Mouse (Mus musculus) gastrocnemius, adult 2 months (tissue): ENCODE measurements at regions not wholly inside any gene's neighbourhood (a gene's known extent, or its start where the extent isn't known, plus 50 kb on each side); places are given as distances from the start of the nearest gene placed in this dataset.
"Not testable (repeated sequence)": the region's sequence is repeated elsewhere in the genome, so short reads cannot be mapped to it uniquely, and the experiment has no call there.

ENCODE experiments used
- DNase-seq: peaks from one replicate; pipeline ENCODE4 v3.0.0; 2022
- H3K27ac ChIP-seq: fragments of 200-600 bp; 2 replicates; pipeline ENCODE4 v1.8.1; 2022; ENCODE audit warnings: mild to moderate bottlenecking
- H3K4me3 ChIP-seq: fragments of 200-600 bp; 2 replicates; pipeline ENCODE4 v1.8.1; 2022; ENCODE audit warnings: mild to moderate bottlenecking, moderate library complexity
- CTCF ChIP-seq: fragments of 200-600 bp; IDR thresholded peaks from 2 replicates; pipeline ENCODE4 v1.8.1; 2022; ENCODE audit warnings: antibody characterized with exemption, mild to moderate bottlenecking, moderate library complexity
- intact Hi-C: fragments of 180-260 bp; cut with DNase I; formaldehyde crosslinking; loops from one replicate; pipeline ENCODE4 v1.15.1; 2025

DNA sequence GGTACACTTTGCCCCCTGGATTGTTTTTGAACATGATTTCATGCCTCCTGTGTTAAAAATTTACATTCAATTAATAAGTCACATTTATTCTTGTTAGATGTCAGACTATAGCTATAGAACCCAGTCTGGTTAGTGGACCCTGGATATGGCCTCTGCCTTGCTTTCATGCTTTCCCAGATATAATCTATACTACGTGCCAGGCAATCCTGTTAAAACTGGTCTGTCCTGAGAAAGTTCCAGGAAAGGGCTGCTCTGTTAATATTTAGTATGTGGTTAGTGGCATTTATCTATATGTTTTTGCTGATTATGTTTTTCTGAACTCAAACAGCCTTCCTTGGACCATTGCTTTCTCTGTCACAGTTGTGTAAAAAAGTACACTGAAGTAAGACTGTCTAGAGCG is 95.8 kb upstream of the Fhl2 start:
- TF ChIP-seq CTCF, result no peak
- intact Hi-C loops, result no loop called here
- DNase-seq, result no peak
- Histone ChIP-seq H3K27ac (no peak overlapping the region), H3K4me3 (no peak overlapping the region)

DNA sequence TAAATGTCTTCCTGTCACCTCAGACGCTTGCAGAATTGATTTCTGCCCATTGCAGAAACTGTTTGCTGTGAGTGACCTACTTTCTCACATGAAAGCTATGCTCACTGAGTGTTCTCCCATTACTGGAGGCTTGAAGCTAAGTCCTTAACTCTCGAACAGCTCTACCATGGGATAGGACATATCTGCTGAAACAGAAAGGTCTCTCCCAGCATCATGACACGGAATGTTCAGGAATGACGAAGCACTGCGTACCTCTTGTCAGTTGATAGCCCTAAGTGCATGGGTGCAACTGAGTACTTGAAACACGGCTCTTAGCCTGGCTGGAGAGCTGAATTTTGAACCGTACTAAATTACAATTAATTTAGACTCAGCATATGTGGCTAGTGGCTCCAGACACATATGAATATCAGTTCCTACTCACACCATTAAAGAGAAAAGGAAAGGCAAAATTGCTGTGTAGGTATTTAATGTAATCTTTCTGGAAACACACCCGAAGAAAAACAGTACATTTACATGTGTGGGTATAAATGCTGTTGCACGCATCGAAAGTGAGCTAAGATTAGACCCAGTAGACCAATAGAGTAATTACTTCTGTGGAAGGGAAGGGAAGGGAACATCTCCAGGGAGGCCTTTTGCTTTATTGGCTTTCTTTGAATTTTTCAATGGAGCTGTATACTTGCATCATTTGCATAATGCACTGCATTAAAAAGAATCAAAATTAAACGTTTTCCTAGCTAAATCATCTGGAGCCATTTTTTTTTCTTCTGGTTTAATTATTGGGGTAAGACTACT is 97.6 kb upstream of the Fhl2 start:
- no peak for TF ChIP-seq CTCF
- Histone ChIP-seq H3K4me3 (no peak overlapping the region), H3K27ac (no peak overlapping the region)
- DNase-seq, result no peak
- intact Hi-C loops, result loop anchor here (5.0 kb wide), 3 partner anchors 133 to 293 kb away; no protein-coding TSS in a partner anchor

DNA sequence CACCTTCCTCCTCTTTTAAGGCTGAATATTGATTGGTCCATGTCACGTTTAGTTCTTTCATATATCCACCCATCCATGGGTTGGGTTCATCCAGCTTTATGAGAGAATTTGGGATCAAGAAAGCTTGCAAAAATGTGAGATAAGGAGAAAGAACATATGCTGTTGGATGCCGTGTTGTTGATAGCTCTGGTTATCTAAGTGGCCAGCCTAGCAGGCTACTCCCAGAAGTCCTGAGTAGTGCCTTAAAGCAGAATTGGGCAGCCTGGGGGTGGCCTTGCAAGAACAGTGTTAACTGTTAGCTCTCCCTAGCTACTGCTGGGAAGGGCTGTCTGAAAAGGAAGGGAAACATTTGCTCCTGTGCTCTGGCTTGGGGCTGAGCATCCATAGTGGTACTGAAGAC is 100.8 kb upstream of the Fhl2 start:
- H3K4me3 ChIP-seq, result no peak overlapping the region
- no peak overlapping the region for H3K27ac ChIP-seq
- intact Hi-C loops, result loop anchor here (5.0 kb wide), 3 partner anchors 130 to 290 kb away; no protein-coding TSS in a partner anchor
- TF ChIP-seq CTCF, result no peak
- no peak for DNase-seq

DNA sequence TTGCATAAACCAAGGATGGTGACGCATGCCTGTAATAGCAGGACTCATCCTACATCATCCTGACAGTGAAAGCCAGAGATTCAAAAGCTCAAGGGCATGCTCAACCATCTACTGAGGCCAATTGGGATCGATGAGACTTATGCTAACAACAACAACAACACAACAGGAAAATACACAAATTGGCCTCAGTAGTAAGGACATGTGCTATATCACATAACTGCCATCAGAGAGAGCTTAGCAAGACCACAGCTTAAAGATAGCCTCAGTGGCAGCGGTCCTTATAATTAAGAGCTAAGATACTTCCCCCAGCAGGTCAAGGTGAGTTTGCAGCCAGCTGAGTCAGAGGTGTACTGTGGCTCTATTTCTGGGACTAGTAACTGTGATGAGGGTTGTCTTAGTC is 102.0 kb upstream of the Fhl2 start:
- Histone ChIP-seq H3K27ac (no peak overlapping the region), H3K4me3 (no peak overlapping the region)
- DNase-seq, result no peak
- TF ChIP-seq CTCF, result no peak
- intact Hi-C loops, result loop anchor here (1.0 to 5.0 kb wide), 5 partner anchors 129 to 440 kb away; no protein-coding TSS in a partner anchor

DNA sequence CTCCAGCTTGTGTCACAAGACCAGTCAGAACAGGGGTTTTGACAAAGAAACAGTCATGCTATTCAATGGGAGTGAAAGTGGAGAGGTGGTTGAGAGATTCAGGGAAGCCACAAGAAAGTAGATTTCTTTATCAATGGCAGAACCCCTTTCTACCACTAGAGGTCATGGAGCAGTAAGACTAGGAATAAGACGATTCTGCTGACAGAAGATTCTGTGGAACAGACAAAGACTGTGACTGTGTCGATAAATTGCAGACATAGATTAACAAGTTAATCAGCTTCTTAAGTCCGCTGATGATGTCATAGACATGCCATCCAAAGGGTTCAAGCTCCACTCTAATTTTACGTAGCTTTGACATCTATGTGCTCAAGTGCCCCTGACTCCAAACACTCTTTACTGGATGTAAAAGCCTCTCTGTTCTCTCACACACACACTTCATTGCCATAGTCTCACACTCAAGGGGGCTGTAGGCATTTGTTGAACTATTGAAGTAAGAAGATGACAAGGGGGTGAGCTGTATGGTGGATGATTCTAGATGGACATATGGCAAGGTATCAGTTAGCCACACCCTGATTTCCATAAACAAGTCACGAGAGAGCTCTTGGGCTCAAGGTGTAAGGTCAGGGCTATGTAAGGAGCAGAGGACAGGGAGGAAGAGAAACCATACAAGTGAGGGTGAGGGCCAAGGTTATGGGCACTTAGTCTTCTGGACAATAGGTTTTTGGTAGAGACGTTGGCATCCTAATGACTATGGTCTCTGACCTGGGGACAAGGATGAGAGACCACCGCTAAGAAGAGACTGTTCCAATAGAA is 102.9 kb upstream of the Fhl2 start:
- DNase-seq, result no peak
- TF ChIP-seq CTCF, result peak; percentile 82
- Histone ChIP-seq H3K27ac (no peak overlapping the region), H3K4me3 (no peak overlapping the region)
- intact Hi-C loops, result loop anchor here (1.0 to 5.0 kb wide), 5 partner anchors 128 to 439 kb away; no protein-coding TSS in a partner anchor

DNA sequence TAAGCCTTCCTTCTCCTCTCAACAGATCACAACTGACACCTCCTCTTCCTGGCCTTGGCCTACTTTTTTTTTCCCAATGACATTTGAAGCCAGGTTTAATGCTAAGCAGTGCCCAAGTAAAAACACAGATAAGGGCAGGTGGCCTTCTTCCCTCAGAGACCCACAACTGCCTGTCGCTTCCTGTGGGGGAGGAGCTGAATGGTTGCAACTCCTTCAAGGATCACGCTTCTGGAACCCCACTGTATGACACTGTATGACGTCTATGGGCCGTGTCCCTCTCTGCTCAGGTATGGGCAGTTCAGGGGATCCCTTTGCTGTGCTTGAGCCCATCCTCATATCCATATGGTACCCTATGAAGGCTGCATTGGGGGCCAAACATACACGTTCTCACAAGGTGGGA is 103.9 kb upstream of the Fhl2 start:
- intact Hi-C loops, result no loop called here
- TF ChIP-seq CTCF, result no peak
- no peak overlapping the region for H3K27ac ChIP-seq
- H3K4me3 ChIP-seq, result no peak overlapping the region
- no peak for DNase-seq

DNA sequence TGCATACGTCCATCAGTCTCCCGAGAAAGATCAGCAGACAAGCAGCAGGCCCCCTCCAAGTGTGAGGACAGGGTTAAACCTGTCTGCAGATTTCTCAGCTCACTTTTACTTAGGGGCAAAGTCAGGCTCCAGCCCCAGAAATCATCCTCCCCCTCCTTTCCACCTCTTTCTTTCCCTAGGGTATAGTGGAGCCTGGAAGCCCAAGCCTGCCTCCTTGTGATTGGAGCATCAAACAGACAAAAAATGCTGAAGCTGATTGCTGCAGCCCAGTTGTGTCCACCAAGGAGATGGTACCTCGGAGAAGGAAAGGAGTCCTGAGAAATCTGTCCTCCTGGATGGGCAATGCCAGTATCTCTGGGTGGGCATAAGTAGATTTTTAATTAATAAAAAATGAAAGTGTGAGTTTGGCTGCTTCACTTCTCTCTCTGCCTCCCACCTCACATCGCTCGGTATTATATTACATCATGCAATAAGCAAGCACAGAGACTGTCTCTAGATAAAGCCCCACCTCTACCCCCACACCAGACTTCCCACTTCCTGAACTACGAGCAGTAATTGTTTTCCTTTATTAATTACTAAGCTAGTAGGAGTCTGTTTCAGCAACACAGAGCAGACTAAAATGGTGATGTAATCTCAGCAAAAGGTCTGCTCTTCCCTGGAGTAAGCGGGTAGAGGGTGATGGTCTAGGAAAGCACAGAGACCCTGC is 105.2 kb upstream of the Fhl2 start:
- TF ChIP-seq CTCF, result no peak
- Histone ChIP-seq H3K27ac (no peak overlapping the region), H3K4me3 (no peak overlapping the region)
- intact Hi-C loops, result no loop called here
- no peak for DNase-seq

DNA sequence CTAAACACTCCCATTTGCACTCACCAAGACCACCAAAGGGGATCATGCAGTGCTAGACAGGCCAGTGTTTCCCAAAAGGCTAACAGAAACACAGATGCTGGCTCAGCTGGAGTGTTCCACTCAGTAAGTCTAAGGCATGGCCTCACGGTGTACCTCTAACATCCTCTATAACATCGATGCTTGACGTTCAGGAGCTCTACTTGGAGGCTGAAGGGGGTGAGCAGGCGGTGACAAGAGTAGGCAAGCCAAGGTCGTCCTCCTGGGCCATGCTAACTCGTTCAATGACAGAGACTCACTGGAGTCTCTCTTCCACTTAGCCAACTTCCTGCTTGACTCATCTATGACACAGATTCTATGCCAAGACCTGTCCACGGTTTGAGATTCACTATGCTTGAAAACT is 105.9 kb upstream of the Fhl2 start:
- Histone ChIP-seq H3K27ac (no peak overlapping the region), H3K4me3 (no peak overlapping the region)
- intact Hi-C loops, result no loop called here
- no peak for TF ChIP-seq CTCF
- no peak for DNase-seq

DNA sequence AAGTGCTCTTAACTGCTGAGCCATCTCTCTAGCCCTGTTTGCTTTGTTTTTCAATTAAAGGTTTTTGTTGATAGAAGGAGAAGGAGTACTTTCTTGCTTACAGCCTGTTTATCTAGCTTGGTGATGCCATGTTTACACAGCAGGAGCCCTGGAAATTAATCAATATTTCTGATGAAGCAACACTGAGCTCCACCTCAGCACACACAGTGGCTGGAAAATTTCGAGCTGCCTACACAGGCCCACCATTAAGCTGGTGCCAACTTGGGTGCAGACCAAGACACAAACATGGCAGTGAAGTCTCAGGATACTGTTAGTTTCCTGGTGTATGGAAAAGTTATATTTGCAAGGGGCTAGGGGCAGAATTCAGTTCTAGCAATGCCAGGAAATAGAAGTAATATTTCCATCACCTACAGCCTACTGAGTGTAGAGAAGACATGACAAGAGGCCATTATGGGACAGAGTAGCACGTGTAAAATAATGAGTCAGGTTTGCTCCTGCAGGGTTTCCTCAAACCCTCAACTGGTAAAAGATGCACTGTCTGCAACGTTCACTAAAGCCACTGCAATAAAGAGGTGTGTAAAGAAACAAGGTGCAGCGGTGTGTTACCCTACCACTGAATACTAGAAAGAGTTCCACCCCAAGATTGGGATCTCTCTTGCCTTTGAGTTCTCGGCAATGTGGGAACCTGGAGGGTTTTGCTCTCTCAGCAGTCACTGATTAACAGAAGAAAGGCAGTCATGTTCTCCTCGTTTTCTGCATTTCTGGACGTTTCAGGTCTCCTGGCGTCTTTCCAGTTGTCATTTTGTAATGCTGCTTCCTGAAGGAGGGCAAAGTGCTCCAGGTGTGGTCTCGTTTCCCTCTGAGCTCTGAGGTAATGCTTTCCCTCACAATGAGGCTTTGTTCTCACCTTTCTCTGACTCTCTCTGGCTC is 108.8 kb upstream of the Fhl2 start:
- TF ChIP-seq CTCF, result no peak
- Histone ChIP-seq H3K27ac (no peak overlapping the region), H3K4me3 (no peak overlapping the region)
- no peak for DNase-seq
- intact Hi-C loops, result no loop called here

DNA sequence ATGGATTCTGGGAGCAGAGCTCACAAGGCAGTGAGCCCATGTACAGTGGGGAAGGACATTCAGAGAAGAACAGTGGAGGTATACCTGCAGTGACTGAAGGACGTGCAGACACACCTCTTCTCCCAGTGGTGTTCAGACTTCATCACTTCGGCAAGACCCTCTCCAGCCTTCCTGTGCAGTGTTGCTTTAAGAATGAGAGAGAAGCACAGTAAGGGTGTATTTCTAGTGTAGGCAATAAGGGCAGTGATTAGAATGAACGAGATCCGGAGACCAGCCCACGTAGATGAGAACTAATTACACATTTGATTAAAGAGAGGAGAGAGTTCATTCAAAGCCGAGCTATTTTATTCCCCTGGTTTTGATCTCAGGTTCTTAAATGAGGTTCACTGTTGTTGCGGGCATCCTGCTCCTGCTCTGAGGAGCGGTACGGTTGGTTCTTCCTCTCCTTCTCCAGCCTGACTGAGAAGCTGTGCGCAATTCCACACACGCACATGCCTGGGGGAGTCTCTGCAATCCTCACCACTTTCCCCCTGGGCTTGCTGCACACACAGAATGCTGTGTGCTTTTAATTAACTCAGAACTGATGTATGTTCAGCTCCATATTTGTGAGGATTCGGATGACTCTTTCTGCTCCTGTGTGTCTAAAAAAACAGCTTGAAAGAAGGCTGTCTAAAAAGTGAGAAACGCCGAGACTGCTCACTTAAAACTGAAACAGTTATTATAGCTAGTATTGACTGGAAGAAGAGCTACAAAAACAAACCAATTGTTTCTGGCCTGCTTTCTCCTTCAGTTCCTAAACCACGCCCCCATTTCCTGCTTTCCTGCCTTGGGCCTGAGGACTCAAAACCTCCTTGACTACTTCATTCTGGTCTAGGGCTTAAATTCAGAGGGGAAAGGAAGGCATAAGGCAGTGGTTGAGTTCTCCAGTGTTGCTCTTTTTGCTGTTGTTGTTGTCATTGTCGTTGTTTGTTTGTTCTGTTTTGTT is 114.2 kb upstream of the Fhl2 start:
- DNase-seq, result no peak
- Histone ChIP-seq H3K4me3 (peak overlapping the region; percentile 61), H3K27ac (peak overlapping the region; percentile 78)
- no peak for TF ChIP-seq CTCF
- intact Hi-C loops, result no loop called here

DNA sequence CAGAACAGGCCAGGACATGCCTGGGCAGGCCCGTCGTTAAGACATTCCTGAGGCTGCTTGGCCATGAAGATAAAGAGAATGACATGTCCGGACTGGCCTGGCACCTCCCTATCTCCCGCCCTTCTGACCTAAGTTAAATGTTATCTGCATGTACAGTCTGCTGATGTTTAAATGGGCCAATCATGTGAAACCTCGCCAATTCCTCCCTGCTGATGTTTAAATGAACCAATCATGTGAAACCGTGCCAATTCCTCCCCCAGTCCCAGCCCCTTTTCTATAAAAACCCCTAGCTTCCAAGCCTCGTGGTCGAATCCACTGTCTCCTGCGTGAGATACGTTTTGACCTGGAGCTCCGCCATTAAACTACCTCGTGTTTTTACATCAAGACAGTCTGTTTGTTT is 119.5 kb upstream of the Fhl2 start:
- DNase-seq, H3K4me3 ChIP-seq, intact Hi-C loops, H3K27ac ChIP-seq: not testable (repeated sequence)
